Mouse (Mus musculus): ENCODE measurements around the gene Ildr1. TPM values are rescaled to one million over a fixed set of nuclear protein-coding genes. Genes with fewer than 3 reads are reported as not detected.

Ildr1 gene
- polyA plus RNA-seq (2012; rRNA removed; ENCODE audit: low replicate concordance), result 1.4 and 4.8 TPM in 2 replicates

DNA sequence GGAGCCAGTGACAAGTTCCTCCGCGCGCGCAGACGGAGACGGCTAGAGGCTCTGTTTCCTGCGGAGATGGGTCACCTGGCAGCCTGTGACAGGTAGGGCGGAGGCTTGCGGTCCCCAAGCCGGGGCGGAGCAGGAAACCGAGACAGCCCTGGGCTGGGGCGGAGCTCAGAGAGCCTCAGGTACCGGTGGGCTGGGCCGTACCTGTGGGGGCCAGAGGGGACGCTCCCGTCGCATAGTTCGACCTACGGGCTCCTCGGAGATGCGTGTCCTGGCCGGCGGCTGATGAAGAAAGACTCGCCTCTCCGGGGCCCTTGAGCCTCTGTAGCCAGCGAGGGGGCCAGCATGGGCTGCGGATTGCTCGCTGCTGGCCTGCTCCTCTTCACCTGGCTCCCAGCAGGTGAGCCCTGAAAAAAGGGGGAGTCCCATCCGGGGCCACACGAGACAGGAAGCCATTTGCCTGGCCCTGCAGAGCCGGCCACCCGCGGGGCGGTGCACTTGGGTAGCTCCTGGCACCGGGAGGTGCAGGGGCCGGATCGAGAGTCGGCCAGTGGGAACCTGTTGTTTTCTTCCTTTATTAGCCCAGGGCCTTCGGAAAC is at the start of gene Ildr1:
Gene Ildr1 (plus strand): TSS at position 161 of the 596 bp plus-strand sequence.

DNA sequence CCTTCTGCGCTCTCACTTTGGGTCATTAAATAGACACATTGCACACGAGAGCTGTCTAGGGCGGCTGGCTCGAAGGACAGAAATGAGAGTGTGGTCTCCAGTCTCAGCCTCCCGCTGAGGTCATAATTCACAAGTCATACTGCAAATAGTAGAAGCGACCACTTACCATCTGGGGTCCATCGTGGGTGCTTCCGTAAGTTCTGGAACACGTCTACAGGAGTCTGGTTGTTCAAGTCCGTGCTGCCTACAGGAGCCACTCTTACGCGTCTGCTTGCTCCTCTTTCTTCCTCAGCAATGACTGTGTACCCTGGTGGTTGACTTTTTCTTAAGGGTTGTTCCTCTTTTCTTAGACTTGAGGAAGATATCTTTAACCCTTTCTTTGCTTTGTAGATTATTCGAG is 28.0 kb upstream of the Ildr1 start, which contains the start of gene Cd86:
Gene Cd86 (minus strand): TSS at position 300 of the 400 bp plus-strand sequence.

Other genes with a start within 250 kb of the Ildr1 start
- gene Stfa3, start 238.6 kb upstream of the Ildr1 start, polyA plus RNA-seq (2012; rRNA removed; ENCODE audit: low replicate concordance), result not detected in 2 replicates
- gene Casr, start 131.8 kb upstream of the Ildr1 start, polyA plus RNA-seq (2012; rRNA removed; ENCODE audit: low replicate concordance), result 0.12 TPM in 1 of 2 replicates, not detected in the other
- 0.20 and 0.49 TPM in 2 replicates for gene Cd86, start 27.9 kb upstream of the Ildr1 start, polyA plus RNA-seq (2012; rRNA removed; ENCODE audit: low replicate concordance)
- 0.34 and 0.41 TPM in 2 replicates for gene Slc15a2, start 91.0 kb downstream of the Ildr1 start, polyA plus RNA-seq (2012; rRNA removed; ENCODE audit: low replicate concordance)
- gene Iqcb1, start 134.4 kb downstream of the Ildr1 start, polyA plus RNA-seq (2012; rRNA removed; ENCODE audit: low replicate concordance), result 0.09 and 0.40 TPM in 2 replicates
- 0.63 and 0.88 TPM in 2 replicates for gene Eaf2, start 181.0 kb downstream of the Ildr1 start, polyA plus RNA-seq (2012; rRNA removed; ENCODE audit: low replicate concordance)
- 31.9 and 35.1 TPM in 2 replicates for gene Golgb1, start 181.2 kb downstream of the Ildr1 start, polyA plus RNA-seq (2012; rRNA removed; ENCODE audit: low replicate concordance)
- 5.3 and 11.2 TPM in 2 replicates for gene Hcls1, start 241.0 kb downstream of the Ildr1 start, polyA plus RNA-seq (2012; rRNA removed; ENCODE audit: low replicate concordance)

All from duodenum, adult 2 months (tissue).